Mouse (Mus musculus) MN1 (cell line): ENCODE data around the gene Slc1a2.

Experiments
- DNase-seq: peaks from one replicate; pipeline ENCODE4 v3.0.0-alpha.2; 2016; ENCODE audit warnings: low spot score

Gene Slc1a2

DNA sequence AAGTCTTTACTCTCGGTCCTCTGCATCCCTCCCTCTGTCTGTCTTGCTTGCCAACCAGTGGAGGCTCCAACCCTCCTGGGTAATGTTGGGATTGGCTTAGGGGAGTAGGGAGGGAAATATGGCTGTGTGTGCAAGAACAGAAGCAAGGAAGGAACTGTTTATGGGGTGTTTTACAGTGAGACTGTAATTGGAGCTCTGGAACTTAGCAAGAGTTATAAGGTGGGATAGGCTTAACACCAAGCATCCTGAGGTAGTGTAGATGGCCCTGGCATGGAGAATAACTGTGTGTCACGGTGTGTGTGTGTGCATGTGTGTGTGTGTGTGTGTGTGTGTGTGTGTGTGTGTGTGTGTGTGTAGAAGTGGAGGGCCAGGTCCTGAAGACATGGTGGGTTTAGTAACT is 55.9 kb downstream of the Slc1a2 start:
- DNase-seq = no peak

DNA sequence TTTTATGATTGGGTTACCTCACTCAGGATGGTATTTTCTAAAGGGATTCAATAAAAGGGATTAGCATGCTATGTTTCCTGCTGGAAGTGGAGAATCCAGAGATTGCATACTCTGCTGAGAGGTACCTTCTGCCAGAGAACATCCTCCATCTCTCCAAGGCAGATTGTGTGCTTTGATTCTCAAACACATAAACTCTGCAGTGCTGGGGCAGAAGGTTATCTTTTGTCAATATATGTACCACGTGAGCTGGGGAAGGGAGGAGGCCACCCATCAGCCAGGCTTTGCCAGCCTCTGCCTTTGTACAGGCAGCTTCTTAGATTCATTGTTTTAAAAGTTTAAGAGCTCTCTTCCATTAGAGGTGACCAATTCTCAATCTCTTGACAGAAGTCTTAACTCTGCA is 57.3 kb downstream of the Slc1a2 start:
- DNase-seq = no peak

DNA sequence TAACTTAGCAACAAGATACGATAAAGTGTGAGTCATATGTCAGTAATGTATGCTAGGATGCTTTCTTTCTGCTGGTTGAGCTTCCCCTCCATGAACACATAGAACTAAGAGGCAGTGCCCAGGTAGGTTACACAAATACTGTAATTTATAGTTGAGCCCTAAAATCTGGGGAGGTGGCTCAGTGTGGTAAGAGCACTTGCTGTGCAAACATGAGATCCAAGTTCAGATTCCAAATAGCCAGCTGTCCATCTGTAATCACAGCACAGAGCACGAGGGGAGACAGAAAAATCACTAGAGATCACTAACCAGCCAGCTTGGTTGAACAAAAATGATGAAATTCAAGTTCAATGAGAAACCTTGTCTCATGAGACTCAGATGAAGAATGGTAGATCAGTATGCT is 63.4 kb downstream of the Slc1a2 start:
- no peak for DNase-seq

DNA sequence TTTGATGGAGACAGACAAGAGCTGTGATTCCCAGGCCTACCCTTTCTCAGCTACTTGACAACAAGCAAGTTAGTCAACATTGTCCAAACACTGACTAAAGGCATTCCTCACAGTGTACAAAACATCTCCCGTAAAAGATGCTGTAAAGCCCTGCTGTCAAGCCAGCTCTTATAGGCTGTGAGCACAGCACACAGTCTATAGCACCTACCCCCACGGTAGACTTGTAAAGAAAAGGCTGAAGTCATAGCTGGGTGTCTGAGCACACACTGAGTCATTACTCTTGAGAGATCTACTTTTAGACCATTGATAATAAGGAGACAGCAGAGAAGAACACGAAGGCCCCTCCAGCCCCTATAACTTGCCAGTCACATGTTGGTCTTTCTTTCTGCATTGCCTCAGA is 66.6 kb downstream of the Slc1a2 start:
- no peak for DNase-seq

DNA sequence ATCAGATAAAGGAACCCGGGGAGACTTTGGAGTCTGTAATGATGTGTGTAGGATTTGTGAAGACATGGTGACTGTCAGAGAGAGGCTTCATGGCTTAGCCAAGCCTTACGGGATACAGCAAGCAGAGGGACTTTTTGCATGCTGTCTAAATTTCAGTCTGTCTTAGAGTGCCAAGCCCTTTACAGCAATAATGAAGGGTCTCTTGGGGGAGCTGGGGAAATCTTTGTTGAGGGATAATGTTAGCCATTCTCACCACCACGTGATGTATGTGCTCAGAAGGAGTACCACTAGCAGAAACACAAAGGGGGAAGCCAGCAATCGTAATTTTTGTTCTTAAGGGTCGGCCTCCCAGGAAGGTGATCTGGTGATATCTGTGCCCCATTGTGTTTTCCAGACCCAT is 71.9 kb downstream of the Slc1a2 start:
- no peak for DNase-seq

DNA sequence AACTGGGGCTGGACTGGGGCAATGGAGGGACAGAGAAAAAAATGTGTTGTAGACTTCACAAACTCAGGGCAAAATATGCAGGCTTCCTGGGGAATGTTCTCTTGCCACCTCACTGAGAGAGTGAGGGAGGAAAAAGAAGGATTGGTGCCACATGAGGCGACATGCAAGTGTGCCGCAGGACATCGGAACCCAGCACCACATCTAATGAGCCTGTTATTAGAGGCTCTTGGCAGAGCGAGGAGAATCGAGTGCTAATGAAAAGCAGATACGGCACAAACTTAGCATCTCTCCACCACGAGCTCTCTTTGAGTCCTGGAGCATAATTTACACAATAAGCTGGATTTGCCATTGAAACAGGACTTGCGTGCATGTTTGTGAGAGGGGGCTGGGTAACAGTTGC is 72.3 kb downstream of the Slc1a2 start:
- DNase-seq = no peak

DNA sequence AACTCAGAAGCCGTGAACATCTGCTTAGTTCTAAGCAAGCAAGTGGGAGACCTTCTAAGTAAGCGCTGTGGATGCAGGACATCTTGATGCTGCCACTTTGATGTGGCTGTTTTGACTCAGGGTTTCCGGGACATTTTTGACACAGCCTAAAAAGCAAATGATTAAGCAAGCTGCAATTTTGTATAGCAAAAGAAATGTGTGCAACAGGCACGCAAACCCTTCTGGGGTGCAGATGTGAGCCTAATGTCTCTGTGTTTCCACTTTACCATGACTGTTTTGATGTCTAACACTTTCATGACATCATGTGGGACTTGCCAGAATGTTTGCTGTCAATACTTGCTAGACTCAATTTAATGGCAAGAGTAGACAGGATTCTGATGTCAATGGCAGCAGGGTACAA is 74.7 kb downstream of the Slc1a2 start:
- no peak for DNase-seq

DNA sequence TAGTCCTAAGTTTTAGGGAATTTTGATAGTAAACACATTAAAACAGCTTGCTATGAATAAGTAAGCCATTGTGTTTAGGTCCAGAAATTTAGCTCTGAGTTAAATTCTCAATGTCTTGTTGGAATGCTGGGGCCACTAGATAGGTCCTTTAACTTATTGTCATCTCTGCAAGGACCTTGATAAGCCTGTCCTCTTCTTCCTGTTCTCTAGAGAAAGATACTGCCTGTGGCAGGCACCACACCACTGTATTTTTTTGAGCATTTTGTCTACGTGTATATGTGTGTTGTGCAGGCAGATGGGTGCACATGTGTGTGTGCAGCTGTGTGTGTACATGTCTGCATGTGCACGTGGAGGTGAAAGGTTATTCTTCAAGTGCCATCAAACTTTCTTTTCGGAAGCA is 75.6 kb downstream of the Slc1a2 start:
- DNase-seq = no peak

DNA sequence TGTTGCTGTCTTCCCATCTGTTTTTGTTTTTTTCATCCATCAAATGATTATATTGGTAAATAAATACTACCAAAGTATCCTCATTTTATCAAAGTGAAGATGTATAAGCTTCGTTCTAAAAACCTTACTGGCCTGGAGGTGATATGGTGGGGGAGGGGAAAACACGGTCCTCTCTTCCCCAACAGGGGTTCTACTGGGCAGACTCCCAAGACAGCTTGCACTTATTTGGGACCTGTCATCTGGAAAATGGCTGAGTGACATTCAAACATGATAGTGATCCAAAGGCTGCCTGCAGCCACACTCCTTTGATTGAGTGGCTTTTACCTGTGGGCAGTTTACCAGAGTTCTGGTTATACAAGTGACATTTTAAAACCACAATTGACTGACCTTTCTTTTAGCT is 76.6 kb downstream of the Slc1a2 start:
- no peak for DNase-seq

DNA sequence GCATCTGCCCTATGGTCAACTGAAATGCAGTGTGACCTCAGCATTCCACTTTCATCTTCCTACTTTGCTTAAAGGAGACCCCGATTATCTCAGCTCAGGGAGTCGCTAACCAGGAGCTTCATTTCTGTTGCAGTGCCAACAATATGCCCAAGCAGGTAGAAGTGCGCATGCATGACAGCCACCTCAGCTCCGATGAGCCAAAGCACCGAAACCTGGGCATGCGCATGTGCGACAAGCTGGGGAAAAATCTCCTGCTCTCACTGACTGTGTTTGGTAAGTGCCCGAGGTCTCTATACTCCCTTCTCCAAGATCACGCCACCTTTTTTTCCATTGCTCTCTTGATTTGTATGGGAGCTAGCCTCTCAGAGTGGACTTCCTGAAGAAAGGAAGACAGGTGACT is 77.4 kb downstream of the Slc1a2 start:
- no peak for DNase-seq

DNA sequence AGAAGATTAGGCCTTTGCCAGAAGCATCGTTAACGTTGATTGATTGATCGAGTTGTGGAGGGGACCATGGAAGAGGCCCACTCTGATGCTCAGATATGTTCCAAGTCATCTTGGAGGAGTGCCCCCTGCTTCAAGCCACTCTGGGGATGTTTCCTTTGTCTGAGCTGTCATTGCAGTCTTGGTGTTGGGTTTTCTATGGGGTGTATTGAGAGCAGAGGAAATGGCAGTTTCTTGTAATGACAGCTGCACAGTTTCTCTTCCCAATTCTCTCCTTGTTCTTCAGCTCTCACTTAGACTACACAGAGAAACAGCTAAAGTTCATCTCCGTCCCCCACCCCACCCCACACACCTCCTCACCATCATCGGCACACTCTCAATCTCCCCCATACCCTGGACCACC is 78.0 kb downstream of the Slc1a2 start:
- no peak for DNase-seq

DNA sequence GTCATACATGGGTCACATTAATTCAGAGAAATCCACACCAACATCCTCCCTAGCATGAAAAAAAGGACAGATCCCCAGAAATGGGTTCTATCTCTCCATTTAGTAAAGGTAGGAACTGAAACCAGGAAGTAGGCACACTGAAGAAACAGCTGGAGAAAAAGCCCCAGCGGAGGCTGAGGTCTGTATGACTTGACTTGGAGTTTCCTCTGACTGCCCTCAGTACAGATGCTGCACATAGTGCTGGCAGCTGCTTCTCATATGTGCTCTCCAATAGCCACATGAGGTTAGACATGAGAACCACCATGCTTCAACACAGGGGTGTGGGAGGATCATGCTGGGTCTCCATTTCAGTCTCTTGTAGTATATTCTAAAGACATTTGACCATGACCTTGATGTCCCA is 80.4 kb downstream of the Slc1a2 start:
- DNase-seq = no peak

DNA sequence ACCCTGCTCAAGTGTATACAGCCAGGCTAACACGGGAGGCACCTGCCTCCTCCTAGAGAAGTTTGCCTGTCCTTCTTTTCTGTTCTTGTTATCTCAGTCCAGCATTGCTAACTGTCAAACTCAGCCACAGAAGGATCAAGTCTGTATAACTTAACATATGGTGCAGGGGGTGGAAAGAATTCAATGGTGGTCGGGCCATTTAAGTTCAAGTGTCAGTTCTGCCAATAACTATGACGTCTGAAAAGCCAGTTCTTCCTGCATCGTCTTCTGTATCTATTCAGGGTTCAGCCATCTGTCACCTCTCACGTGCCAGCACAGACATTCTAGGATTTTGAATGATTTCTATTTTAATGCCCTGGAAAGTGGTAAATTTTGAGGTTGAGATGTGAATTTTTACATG is 84.2 kb downstream of the Slc1a2 start:
- no peak for DNase-seq

DNA sequence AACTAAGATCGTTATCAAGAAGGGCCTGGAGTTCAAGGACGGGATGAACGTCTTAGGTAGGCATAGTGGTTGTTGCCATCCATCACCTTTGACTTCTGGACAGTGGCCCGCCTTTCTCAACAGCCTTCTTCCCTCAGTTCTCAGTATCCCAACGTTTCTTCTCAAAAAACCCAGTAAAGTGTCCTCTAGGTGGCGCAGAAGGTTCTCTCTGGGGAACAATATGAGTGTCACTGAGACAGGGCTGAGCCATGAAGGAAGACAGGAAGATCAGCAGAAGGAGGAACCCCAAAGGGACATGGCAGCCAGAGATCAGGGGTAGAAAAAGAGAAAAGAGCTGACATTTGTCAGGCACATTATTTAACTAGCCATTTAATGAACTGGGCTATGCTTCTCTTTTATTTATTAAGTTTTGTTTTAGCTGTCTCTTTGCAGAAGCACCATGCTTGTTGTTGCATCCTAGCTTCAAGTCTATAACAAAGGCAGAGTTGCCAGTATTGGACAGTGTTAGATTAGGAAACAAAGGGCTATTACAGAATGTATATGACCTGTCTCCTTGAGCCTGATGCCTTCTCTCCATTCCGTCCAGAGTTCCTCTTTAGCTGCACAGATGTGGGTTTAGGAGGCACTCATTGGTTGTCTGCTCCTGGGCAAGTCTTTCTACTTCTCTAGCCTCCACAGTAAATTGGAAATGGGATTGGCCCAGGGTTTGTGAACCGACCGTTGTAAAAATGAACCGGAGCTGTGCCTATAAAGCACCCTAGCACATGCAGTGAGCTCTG is 85.6 kb downstream of the Slc1a2 start:
- DNase-seq = no peak

DNA sequence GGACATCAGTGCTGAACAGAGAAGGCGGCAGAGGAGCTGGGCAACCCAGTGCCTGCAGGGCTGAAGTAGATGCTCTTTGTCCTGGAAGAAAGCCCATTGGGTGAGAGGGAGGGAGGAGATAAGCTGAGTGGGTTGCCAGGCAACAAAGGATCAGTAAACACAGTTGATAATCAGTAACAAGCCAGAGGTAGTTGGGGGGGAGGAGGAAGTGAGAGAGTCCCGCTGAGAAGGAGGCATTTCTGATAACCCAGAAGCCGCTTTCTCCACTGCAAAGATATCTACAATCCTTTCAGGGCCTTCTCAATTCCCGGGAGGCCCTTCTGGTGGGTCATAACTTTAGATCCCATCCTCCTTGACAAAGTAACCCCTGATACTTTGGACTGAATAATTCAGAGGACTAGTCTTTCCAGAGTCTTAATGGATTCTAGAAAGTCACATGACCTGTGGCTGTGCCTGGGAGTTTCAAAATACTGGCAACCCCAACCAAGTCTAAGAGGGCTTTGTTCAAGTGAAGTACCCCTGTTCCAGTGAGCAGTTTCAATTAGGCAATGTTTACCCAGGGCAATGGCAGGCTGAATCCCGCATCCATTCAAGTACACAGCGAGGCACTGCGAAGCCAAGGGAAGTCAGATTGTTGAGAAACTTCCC is 86.9 kb downstream of the Slc1a2 start:
- no peak for DNase-seq

DNA sequence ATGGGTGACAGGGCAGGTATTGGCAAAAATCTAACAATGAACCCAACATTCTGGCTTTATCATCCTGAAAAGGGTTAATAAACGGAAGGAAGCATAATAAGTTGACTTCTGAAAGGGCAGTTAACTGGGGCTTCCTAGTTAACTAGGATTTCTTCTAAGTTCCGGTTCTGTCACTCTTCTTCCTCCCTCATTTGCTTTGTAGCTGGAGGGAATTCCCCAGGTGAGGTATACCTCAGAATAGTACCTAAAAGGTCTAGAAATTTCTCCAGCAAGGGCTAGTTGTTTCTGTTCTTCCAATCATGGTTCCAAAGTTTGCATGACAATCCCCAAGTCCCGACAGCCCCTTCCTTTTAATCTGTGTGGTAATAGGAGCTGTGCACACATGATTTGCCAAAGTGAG is 89.3 kb downstream of the Slc1a2 start:
- DNase-seq = no peak

DNA sequence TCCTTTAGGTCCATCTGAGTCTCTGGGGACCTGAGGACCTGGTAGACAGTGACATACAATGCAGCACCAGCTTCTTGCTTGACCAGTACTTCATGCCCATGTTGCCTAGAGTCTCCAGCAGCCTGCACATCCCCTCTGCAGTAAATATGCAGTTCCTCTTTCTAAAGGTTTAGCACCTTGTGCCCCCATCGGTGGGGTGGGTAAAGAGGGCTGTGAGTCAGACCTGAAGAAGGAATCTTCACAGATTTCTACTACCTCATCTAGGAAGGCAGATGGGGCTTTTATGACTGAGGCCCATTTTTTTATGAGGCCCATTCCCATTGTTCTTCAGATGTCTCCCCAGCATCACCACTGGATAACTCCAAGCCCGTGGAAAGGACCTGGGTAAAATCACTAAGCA is 91.5 kb downstream of the Slc1a2 start:
- DNase-seq = no peak

DNA sequence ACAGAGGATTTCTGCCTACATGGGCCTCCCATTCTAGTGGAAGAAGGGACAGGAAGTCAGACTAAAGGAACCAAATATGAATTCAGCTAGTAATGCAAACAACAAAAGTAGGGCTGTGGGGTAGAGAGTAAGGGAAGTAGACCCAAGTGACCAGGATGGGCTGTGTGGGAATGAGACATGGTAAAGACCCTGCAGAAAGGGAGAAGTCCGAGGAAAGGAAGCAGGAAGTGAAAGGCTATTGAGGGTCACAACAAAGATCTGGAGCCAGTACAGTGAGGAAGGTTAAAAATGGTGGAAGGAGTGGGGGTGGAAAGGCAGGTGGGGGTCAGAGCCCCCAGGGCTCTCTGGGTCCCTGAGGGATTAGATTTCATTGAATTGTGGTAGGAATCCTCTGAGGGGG is 93.4 kb downstream of the Slc1a2 start:
- DNase-seq = no peak

DNA sequence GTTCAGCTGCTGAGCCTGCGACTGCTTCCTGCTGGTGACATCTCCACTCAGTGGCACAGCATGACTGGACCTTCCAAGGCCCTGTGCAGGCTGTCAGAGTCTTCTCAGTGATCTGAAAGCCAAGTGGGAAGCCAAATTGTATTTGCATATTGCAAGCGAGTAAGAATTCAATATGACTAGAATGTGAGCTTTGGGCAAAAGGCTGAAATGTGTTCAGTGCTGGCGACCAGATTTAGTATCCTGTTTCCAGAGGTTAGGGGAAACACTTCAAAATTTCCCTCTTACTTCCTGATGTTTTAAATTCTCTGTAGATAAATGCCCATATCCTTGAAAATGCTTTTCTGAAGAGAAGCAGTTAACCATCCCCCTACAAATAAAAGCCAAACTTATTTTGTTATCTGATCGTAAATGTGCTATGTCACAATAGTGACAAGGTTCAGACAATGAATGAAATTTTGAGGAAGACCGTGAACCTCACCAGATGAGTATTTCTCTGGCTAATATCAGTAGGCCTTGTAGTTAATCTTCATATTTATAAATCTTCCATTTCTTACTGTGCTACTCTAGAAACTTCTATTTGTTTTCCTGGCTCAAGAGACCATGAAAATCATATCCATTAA is 98.9 kb downstream of the Slc1a2 start:
- DNase-seq = no peak

DNA sequence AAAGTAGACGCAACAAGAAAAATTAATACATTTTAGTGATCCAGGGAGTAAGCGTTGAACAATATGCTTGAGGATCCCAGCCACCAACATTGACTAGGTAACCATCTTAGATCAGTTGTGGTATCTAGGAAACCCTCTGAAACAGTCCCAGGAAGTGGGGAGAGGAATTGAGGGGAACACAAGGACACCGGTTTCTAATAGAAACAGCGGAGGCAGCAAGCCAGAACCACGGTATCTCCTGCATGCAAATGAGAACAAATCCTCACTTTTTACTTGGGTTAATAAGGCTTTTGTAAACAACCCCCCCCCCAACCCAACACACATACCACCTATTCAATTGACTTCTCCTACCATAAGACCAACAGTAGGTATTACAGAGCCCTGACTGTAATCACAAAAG is 101.0 kb downstream of the Slc1a2 start:
- DNase-seq = no peak

DNA sequence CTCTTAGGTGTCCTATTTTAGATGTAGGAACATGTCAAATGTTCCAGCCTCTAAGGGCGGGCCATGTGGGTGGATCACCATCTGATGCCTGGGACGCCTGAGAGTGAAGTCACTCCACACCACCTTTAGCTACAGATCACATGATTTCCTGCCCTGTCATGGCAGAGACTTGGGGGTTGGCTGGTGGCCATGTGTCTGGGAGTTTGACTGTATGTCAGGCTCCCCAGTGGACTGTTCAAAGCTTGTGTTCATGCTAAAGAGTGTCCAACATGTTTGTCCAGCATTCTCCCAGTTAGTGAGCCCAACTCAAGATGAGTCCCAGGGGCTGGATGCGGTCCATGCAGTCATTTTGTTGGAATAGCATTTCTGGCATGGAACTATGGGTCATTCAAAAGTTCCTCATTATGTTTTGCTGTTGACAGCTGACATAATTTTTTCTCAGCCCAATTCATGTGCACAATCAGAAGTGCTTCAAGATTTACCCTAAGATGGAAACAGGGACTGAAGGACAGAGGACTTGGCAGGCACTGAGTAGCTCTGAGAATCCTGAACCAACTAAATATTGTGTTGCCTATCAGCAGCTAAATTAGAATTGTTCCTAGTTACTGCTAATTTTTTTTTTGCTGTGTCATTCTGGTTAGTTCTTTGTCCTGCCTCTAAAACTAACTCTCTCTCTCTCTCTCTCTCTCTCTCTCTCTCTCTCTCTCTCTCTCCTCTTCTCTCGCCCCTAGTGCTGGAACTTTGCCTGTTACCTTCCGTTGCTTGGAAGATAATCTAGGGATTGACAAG is 102.0 kb downstream of the Slc1a2 start:
- DNase-seq = no peak

DNA sequence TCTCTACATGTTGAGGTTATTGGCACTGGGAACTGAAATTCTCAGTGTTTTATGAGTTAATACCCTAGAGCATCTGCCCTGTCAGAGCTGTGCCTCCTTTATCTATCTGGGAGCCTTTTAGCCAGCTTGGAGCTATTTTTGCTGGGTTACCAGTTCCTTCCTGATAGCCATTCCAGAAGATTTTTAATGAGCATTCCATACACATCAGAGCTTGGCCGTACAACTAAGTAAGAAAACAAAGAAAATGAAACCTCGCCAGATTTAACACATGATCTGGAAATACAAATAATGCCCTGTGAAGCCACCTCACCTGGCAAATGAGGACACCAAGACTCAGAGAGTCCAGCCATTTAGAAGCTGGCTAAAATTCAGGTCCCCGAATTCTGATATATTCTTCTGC is 104.7 kb downstream of the Slc1a2 start:
- no peak for DNase-seq

DNA sequence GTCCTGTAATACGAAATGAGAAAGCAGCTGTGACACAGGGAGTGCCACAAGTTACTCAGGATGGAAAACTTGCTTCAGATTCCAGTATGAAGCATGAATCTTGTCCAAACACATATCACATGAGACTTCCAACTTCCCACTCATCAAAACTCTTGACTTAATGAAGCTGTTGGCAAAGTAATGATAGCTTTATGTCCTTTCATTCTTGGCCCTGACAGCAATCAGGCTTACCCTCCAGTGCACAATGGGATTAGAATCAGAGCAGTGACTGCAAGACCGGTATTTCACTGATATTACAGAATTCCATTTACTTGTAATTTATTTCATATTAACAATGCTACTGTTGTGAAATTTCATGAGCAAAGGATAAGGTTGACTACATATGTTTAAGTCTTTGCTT is 105.5 kb downstream of the Slc1a2 start:
- no peak for DNase-seq
